Mouse (Mus musculus) inflammation-experienced regulatory T-cells, adult 6 months (primary cell): ENCODE results near the gene Sertad4. TPM values are rescaled to one million over a fixed set of nuclear protein-coding genes. Genes with fewer than 3 reads are reported as not detected.

ENCODE experiments used
- ATAC-seq: one replicate; pipeline ENCODE4 v1.8.0; 2017
- polyA plus RNA-seq, 3 experiments: library from polyadenylated mRNA; unstranded; fragments of 100-300 nt; shearing (Covaris generic); gene quantifications; one replicate each; pipeline ENCODE4 v1.2.1; 2017

The Sertad4 gene
- polyA plus RNA-seq = not detected

DNA sequence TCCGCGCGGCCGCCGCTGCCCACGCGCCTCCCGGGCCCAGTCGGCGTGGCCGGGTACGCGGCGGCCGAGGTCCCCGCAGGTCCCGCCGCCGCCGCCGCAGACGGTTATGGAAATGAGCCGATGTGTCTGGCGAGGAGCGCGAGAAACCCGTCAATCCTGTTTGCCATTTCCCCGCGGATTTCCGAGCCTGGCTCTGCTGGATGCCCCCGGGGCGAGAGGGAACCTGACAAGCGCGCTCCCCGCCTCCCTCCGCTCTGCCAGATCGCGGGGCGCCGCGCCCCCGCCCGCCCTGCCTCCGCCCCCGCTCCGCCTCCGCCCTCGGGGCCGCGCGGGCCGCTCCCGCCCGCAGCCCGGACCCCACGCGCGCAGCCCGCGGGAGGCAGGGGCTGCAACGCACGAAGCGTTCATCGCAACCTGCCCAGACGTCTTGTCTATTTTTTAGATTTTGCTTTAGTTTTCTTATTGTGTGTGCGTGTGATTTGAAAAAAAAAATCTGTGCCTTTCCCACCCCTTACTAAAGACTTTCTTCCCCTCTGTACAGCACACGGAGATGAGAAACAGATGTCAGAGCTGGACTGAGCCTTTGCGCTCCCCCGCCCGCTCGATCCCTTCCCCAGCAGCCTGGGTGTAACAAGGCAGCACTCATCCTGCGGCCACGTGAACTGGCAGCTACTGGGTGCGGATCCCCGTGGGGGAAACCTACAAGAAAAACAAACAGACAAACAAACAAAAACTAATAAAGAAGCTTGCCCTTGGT, at the start of gene Sertad4:
Gene Sertad4 (minus strand): TSS at position 283 of the 757 bp plus-strand sequence.
- ATAC-seq = no peak

DNA sequence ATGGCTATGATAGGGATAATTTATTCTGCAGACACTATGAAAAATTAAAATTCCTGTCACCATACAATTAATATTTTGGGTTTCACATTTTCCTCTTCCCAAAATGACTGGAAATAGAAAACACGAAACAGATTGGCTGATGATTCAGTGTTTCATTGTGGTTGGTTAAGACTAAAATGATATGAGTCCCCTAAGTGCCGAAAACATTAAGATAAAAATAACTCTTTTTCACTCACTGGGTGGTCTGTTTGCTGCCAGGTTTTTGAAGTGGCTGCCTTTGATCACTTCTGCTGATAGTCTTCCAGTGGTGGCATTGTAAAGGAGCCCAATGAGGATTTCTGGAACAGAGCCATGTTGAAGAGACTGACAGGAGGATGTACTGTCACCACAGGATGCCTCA, 46.0 kb upstream of the Sertad4 start:
- no peak for ATAC-seq

DNA sequence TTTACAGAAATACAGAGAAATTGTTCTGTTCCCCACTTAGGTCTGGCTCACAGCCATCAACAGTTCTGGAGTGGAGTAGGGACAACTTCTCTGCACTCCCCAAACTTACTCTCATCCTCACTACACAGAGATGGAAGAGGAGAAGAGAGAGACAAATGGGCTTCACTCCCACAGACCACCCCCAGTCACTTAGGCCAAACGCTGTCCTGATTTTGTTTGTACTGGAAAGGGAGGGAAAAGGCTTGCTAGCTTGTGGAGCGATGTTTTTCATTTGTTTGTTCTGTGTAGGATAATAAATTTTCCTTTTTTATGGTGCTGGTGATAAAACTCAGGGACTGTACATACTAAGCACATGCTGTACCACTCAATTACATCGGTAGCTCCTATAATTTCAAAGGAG, 45.4 kb upstream of the Sertad4 start:
- no peak for ATAC-seq

DNA sequence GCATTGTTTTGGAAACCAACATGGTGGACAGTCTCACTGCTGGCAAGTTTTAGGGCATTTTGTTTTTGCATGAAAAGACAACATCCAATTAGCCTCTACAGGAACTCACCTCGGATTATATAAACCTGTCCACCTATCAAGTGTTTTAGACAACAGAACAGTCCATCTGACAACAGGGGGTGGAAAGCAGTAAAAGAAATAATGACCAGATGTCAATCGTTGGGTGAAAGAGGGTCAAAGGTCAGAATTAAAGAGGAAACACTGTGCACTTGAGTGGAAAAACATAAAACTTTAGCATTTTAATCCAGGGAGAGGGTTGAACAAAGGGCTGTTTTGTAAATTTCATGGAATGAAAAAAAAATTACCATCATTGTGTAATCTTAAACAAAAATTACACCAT, 43.2 kb upstream of the Sertad4 start:
- no peak for ATAC-seq

DNA sequence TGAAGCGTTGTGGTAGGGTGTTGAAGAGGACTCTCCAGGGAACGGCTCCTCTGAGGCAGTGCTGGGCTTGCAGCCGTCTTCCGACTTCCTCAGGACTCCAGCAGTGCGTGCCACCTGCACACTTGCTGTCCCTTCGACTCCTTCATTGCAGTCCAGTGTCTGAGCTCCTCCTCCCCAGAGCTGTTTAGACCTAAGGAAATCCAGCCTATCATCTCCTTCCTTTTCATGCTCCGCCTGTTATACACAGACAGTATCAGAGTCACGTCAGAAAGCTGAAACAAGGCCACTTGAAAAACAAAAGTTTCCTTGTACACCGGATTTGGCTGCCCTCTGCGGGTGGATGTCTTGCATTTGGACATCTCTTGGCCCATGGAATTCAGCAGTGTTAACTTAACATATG, 41.7 kb upstream of the Sertad4 start:
- no peak for ATAC-seq

DNA sequence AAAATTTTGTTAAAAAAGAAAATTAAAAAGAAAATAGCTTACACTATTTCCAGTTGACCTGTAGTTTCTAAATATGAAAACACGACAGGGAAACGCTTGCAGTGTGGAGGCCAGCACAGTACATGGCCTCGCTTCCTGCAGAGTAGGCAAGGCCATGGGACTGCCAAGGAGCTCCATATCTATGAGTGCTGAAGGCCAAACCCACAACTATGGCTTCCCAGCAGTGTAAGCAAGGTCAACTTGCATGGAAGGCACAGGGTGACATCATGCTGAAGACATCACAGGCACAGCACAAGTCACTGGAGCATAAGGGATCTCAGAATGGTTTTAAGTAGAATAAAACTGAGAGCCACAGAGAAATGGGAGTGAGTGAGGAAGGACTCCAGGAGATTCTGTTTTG, 40.5 kb upstream of the Sertad4 start:
- no peak for ATAC-seq

DNA sequence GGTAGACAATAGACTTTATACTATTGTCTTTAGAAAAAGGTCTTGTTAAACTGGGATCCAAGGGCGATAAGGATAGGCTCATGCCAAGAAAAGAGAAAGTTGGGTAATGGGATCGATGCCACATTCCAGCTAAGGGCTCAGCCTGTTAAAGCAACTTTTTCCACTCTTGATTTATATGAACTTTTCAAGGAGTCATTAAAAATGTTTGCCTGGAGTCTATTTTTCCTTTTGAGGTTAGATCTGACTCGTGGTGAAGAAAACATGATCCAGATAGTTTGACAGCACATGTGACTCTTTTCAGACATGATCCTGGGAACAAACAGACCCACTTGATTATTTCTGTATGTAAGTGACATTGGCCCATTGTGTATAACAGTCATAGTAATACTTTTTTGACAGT, 35.2 kb upstream of the Sertad4 start:
- no peak for ATAC-seq

DNA sequence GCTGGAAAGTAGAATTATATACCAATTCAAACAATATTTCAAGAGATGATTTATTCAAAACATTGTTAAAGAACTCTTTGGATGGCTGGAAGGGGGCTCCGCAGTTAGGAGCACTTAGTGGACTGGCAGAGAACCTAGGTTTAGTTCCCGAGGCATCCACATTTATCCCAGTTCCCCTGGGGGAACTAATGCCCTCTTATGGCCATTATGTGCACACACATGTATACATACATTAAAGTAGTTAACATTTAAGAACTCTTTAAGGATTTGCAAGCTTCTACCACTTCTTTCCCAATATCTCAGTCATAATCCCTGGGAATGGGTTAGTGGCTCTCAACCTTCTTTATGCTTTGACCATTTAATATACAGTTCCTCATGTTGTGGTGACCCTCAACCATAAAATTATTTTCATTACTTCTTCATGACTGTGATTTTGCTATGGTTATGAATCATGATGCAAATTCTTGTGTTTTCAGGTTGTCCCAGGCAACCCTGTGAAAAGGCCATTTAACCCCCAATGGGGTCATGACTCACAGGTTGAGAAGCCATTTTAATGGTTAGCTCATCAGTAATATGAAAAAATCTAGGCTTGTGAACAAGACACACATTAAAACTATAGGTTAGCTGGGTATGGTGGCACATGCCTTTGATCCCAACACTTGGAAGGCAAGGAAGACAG, 27.2 kb upstream of the Sertad4 start:
- ATAC-seq = no peak

DNA sequence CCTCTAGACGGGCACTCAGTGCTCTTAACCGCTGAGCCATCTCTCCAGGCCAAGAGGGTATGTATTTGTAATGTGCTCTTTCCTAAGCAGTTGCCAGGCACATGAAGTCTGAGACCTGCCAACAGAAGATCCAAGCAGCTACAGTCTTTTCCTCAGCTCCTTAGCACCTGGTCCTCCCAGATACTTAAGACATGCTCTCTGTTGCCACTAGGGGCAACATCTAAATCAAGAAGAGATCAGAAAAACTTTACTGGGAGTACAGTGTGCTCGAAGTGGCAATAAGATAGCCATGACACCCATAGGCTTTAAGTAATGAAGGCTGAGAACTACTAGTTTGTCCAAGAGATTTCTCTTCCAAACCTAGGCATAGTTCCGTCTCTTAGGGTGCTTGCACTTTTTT, 24.6 kb upstream of the Sertad4 start:
- ATAC-seq = no peak

DNA sequence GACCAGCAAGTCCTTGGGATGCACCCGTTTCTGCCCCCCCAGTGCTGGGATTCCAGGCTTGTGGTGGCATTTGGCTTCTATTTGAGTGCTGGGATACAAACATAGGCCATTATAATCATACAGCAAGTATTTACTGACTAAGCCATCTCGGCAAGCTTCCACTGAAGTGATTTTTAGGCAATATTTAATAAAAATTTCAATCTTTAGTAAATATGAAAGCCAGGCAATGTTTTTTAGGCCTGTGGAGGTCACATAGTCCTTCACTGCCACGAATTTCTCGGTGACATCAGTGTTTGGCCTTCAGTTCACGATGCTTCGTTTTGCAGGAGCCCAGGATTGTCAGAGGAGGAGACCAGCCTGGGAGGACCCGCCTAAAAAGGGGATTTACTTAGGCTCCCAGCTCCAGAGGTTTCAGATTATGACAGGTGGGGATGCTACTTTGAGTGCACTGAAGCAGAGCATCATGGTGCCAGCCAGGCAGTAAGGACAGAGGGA, 23.6 kb upstream of the Sertad4 start:
- ATAC-seq = no peak

DNA sequence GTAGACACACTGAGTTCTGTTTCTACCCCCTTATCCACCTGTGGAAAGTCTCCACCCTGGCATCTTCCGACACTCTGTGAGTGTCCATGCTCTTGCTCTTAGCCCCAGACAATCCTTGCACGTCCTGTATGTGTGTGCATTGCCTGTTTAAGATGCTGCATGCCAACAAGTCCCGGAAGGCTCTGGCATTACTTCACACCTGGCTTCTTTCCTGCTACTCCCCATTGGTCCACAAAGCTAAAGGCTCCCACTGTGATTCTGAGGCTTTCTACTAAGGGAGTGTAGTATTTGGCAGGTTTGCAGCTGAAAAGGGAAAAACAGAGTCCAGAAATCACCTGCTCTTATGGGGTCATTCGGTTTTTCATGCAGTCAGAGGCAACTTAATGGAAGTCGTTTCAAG, 17.3 kb upstream of the Sertad4 start:
- no peak for ATAC-seq

DNA sequence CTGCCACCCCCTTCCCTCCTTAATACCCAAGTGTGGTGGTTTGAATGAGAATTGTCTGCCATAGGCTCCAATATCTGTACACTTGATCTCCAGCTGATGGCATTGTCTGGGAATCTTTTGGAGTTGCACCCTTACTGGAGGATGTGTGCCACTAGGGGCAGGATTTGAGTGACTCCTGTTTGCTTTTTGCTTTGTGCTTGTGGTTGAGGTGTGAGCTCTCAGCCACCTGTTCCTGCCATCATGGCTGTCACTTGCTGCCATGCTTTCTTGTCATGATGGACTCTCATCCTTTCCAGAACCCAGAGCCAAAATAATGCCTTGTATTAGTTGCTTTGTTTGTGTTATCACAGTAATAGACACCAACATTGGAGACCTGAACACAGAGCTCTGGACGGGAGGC, 14.2 kb upstream of the Sertad4 start:
- ATAC-seq = no peak

DNA sequence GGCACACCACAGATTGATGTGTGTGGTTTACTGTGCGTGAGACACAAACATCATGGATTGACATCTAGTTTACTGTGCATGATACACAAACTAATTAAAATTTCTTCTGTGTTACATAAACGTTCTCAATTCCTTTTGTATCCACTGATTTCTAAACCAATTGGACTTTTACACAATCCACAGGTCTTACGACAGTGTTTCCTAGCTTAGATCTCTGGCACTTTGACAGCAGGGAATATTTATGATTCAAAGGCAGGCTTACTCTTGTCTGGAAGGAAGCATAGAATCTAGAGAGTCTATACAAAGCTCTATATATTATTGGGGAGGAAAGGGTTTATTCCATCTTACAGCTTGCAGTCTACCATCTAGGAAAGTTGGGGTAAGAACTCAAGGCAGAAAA, 8.9 kb upstream of the Sertad4 start:
- ATAC-seq = no peak

DNA sequence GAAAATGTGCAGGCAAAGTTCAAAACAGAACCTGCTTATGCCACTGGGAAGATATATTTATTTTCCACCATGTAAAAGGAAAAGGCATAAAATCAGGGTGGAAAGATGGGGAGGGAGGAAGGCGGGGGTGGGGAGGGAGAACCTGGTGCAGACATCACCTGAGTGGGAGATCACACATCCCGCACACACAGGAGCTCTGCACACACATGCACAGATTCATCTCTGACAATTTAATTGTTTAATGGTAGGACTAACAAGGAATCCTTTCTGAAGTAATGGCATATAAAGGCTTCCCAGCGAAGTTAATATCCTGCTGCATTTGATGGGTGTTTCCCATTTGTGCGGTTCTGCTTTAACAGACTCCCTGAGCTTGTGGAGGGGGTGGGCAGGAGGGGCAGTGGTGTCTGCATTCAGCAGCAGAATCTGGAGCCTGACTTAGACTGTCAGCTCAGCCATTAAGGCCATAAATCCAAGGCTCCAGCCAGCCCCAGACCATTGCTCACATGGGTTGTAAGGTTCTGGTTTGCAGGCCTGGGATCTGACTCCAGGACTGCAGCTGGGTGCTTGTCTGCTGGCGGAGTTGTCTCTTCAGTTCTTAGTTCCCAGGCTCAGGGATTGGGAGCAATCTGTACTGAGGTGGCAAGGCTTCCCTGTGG, 5.9 kb upstream of the Sertad4 start:
- no peak for ATAC-seq

DNA sequence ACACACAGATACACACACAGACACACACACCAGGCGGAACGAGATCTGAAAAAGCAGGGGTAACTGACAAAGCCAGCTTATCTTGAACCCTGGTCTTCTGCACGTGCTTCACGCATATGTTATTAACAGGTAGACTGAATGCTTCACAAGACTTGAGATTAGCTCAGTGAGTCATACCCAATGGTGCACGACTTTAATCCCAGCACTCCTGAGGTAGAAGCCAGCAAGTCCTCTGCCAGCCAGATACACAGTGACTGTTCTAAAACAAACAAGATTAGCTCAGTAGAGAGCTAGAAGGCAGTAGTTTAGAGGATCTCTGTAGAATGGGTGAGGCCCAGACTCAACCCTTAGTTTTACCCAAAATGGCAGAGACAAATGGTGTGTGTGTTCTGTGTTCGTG, 4.7 kb upstream of the Sertad4 start:
- no peak for ATAC-seq

DNA sequence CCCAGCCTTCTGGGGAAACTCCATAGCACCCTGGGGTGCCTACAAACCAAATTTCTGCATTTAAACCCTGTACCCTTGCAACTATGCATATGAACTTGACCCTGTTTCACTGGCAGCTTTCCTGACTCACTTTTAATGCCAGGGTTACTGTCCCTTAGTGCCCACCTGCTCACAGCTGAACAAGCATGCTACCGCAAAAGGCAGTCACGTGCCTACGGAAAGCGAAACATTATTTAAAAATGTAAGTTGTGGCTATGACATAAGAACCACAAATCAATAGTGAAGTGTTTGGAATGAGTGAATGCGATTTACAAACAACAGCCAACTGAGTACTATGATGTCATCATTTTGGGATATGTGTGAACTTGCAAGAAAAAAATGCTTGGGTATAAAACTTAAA, 2.0 kb upstream of the Sertad4 start:
- ATAC-seq = no peak

DNA sequence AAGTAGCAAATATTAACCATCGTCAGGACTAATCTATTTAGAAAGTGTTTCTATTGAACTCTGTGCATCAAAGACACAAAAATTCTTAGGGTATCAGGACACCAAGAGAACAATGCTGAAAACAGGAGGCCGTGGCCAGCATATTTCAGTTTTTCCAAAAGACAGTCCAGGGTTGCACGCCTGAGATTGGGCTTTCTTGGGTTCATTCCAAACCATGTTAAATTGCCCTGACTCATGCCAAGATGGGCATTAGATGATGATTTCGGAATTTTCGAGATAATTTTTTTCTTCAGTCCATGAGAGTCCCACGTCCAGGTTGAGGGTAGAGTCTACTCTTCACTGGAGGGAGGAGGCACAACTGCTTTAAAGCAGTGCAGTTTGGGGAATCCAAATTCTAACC, 1.4 kb upstream of the Sertad4 start:
- ATAC-seq = no peak

DNA sequence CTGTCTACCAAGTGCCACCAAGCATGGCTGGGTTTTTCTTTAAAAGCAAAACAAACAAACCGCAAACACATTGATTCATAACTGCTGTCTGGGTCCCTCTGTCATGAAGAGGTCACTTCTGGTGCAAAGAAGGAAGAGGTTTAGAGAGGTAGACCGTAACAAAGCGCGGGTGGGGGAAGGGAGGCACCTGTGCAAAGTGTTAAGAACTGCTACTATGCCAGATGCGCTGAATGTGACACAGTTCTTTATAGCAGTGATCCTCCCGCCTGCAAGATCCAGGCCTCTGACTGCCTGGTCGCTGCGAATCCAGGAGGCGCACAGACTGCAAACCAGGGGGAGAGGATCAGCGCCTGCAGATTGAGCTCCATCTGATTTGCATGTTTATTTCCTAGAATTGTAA, 855 bp upstream of the Sertad4 start:
- ATAC-seq = no peak

DNA sequence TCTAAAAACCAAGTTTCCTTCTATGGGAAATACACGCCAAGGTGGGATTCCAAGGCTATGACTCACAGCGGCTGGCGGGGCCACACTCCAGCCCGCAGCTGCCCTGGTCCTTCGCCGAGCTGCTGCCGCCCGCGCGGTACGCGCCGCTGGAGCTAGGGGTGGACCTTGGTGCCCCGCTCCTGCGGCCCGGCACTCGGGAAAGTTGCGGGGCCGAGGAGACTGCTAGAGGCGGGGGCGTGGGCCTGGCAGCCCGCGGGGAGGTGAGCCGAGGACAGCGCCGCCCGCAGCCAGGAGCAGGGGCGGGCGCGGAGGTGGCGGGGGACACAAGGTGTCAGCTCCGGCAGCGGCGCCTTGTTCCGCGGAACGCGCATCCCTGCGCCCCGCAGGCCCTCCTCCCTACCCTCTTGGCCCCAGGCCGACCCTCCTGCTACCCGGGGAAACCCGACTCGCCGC, 711 bp downstream of the Sertad4 start:
- ATAC-seq = no peak

DNA sequence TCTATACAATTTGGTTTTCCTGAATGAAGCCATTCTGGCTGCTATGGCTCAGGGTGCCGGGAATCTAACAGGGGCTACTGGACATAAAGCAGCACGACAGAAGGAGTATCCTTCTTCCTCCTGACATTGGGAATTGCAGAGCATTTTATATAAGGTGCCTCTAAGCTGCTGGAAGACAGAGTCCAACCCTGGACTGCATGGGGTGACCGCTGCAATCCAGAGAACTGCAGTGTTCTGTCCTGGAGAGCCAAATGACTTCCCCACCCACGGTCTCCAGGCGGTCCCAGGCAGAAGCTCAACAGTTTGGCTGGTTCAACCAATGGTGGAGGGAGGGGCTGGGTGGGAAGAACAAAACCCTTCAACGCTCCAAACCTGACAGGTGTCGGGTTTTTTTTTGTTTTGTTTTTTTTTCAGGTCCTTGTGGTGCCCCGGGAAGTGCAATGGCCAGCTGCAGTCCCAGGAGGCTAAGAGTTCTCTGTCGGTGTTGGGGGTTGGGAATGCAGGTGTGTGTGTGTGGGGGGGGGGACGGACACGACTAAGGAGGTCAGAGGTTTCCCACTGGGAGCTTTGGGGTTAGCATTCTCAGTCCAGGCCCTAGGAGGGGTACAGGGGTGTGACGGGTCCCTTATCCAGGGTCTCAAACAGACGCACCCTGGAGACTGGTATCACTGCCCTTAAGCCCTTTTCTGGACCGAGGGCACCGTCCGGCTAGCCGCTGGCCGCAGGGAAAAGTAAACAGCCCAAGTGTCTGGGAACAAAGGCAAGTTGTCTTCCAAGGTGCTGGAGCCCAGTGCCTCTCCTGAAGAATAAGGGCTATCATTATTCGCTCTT, 1.4 kb downstream of the Sertad4 start:
- no peak for ATAC-seq

DNA sequence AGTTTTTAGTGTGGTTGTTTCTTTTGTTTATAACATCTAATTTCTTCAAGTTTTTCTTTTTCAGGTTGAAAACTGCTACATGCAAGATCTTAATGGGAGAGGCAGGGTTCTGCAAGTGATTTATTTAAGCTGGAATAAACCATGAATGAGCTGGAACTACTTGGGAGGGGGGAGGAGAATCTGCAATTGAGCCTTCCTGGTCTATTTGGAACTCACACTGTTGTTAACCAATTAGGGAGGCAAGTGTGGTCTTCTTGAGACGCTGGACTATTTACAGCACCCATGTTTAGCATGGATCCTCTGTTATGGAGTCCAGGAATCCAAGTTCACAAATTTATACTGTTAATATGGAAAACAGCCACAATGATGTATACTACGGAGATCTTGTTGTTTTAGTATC, 2.1 kb downstream of the Sertad4 start:
- no peak for ATAC-seq

DNA sequence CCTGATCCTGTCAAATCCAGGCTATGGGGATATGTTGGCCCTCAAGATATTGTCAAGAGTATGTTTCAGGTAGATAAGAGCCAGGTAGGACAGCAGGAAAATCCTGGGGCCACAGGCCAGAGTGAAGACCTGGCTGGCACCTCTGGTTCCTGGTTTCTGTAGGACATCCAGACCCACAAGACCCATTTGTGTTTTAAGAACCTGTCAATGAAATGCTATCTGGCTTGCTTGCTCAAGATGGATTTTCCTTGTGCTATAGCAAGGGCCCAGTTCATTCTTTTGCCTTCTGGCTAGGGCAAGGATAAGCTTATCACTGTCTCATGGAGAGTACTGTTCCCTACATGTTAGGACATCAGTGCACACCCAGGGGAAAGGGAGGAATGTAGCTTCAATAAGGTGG, 3.5 kb downstream of the Sertad4 start:
- ATAC-seq = no peak

DNA sequence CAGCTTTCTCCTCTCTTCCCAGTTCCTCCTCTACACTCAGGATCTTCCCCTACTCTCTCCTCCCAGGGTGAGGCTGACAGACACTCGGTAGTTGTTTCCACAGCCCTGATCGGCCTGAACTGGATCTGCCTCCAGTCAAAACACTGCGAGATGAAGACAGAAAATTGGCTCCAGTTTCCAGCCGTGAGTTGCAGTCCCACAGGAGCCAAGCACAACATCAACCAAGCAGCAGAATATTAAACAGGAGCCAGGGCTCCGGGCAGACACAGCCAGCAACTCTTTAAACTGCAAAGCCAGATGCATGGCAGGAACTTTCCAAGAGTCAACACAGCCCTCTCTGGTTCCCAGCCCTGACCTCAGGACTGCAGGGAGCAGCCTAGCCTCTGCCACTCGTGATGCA, 3.9 kb downstream of the Sertad4 start:
- ATAC-seq = no peak
